Mouse (Mus musculus): ENCODE data around the gene Kcnip1. TPM values are rescaled to one million over a fixed set of nuclear protein-coding genes. Genes with fewer than 3 reads are reported as not detected.
A peak's percentile ranks its signal among the peaks of the same experiment; 100 is the strongest.

The Kcnip1 gene
- polyA plus RNA-seq, 1 experiment from 2014 or later = 0.54 TPM

GRCm38 (mm10) chr11:33732358-33732757 lies 260.6 kb downstream of the Kcnip1 start:
- Histone ChIP-seq H3K27ac (ENCODE audit: poor library complexity, severe bottlenecking) (no peak overlapping the region), H3K9me3 (replicated peaks) (no peaks in the 10 kb centered on the region), H3K36me3 (no peaks in the 10 kb centered on the region), H3K27me3 (replicated peaks) (peaks cover 45% of the 10 kb centered on the region), H3K4me2 (no peak overlapping the region), H3K4me1 (replicated peaks) (no peaks in the 10 kb centered on the region), H3K9ac (no peak overlapping the region), H3K4me3 (no peak overlapping the region)
- whole genome bisulfite sequencing = 78% methylated on average over 8 of the region's 8 CpGs
- ATAC-seq (ENCODE audit: insufficient number of reproducible peaks, low FRiP score) = no peak

- WGBS = 20% methylated on average over 7 of the region's 7 CpGs
- ATAC-seq (ENCODE audit: insufficient number of reproducible peaks, low FRiP score) = no peak
- H3K9me3 ChIP-seq (replicated peaks) = no peaks in the 10 kb centered on the region
- no peak overlapping the region for H3K9ac ChIP-seq
- H3K36me3 ChIP-seq = no peaks in the 10 kb centered on the region
- H3K4me2 ChIP-seq = no peak overlapping the region
- H3K27ac ChIP-seq (ENCODE audit: poor library complexity, severe bottlenecking) = no peak overlapping the region
- H3K27me3 ChIP-seq (replicated peaks) = peaks cover 30% of the 10 kb centered on the region
- no peak overlapping the region for H3K4me3 ChIP-seq
- H3K4me1 ChIP-seq (replicated peaks) = no peaks in the 10 kb centered on the region
Measured at GRCm38 (mm10) chr11:33721297-33721696, 271.7 kb downstream of the Kcnip1 start.

DNA sequence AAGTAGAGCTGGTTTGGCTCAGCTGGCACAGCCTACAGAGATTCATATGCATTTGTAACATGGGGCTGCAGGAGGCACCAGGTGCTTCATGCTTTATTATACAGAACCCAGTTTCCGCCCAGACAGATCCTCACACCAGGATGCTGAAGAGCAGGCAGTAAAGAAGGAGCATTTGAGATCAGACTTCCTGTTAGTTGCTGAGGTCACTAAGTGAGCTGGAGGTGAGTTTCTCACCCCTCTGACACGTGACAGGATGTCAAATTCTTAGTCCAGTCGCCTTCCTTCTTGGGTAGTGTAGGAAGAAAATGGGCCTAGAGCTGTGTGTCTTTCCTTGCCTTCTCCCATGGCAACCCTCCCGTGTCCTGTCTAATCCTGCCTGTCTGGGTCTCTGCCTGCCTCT lies 286.2 kb downstream of the Kcnip1 start:
- WGBS = 25% methylated on average over 4 of the region's 4 CpGs
- H3K27ac ChIP-seq (ENCODE audit: poor library complexity, severe bottlenecking) = no peak overlapping the region

DNA sequence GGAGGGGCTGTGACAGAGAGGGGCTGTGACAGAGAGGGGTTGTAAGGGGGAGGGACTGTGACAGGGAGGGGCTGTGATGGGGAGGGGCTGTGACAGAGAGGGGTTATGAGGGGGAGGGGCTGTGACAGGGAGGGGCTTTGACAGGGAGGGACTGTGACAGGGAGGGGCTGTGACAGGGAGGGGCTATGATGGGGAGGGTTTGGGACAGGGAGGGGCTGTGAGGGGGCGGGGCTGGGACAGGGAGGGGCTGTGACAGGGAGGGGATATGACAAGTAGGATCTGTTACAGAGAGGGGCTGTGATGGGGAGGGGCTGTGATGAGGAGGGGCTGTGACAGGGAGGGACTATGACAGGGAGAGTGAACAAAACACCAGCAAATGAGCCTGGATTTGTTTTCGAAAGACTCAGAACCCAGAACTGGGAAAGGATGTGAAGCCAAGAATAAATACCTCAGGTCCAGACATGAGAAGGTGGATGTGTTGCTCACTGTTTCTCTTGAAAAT lies 290.9 kb downstream of the Kcnip1 start:
- 47% methylated on average over 2 of the region's 2 CpGs for WGBS

More for the DNA sequence above, 286.2 kb downstream of the Kcnip1 start:
- no peaks in the 10 kb centered on the region for H3K9me3 ChIP-seq (replicated peaks)
- no peak overlapping the region for H3K4me2 ChIP-seq
- no peaks in the 10 kb centered on the region for H3K36me3 ChIP-seq
- ATAC-seq (ENCODE audit: insufficient number of reproducible peaks, low FRiP score) = no peak
- no peak overlapping the region for H3K4me3 ChIP-seq
- H3K27me3 ChIP-seq (replicated peaks) = peaks cover 10% of the 10 kb centered on the region; the same call in 1 of the 2 replicates
- H3K9ac ChIP-seq = no peak overlapping the region
- no peaks in the 10 kb centered on the region for H3K4me1 ChIP-seq (replicated peaks)

DNA sequence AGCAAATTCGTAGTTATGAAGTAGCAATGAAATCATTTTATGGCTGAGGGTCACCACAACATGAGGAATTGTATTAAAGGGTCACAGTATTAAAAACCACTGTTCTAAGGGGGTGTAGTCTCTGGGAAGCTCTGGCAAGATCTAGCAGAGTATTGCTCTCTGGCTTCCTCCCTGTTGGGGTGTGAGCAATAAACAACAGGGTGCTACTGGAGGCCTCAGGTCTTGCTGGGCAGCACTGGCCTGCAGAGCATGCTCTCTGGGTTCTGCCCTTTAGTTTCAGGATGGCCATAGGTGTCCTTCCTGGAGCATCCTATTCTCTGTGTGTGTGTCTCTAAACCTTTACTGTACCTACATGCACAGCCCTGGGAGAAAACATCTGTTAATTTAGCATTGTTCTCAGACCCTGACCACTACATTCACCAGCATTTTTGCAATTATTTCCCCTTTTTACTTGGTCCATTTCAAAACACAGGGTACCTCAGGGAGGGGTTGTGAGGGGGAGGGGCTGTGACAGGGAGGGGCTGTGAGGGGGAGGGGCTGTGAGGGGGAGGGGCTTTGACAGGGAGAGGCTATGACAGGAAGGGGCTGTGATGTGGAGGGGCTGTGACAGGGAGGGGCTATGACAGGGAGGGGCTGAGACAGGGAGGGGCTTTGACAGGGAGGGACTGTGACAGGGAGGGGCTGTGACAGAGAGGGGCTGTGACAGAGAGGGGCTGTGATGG lies 291.6 kb downstream of the Kcnip1 start:
- Histone ChIP-seq H3K4me2 (no peak overlapping the region), H3K4me1 (replicated peaks) (no peaks in the 10 kb centered on the region), H3K9ac (no peak overlapping the region), H3K27ac (ENCODE audit: poor library complexity, severe bottlenecking) (no peak overlapping the region), H3K9me3 (replicated peaks) (no peaks in the 10 kb centered on the region), H3K36me3 (no peaks in the 10 kb centered on the region), H3K4me3 (no peak overlapping the region), H3K27me3 (replicated peaks) (peaks cover 6% of the 10 kb centered on the region; the same call in 1 of the 2 replicates)
- WGBS = 69% methylated on average over 1 of the region's 1 CpGs
- ATAC-seq (ENCODE audit: insufficient number of reproducible peaks, low FRiP score) = no peak

More for the DNA sequence above, 290.9 kb downstream of the Kcnip1 start:
- Histone ChIP-seq H3K27me3 (replicated peaks) (peaks cover 9% of the 10 kb centered on the region; the same call in 1 of the 2 replicates), H3K4me2 (no peak overlapping the region), H3K36me3 (no peaks in the 10 kb centered on the region), H3K9ac (no peak overlapping the region), H3K4me3 (no peak overlapping the region), H3K9me3 (replicated peaks) (no peaks in the 10 kb centered on the region), H3K27ac (ENCODE audit: poor library complexity, severe bottlenecking) (no peak overlapping the region), H3K4me1 (replicated peaks) (no peaks in the 10 kb centered on the region)
- ATAC-seq (ENCODE audit: insufficient number of reproducible peaks, low FRiP score) = no peak

DNA sequence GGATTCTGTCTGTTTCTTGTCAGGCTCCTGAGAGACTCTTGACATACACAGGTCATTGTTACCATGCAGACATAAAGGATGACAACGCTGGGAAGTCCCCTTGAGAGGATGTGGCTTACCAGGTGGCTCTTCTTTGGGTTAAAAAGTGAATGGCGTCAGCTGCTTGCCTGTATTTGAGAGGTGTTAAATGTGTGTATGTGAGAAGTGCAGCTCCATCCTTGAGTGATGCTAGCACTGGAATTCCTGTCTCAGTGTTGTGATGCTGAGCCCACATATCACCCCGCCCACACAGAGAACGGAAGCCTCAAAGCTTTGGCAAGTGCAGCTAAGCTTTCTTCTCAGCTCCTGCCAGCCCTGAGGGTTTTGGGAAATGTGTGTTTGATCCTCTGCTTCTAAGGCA lies 292.2 kb downstream of the Kcnip1 start:
- WGBS = 48% methylated on average over 4 of the region's 4 CpGs
- no peak for ATAC-seq (ENCODE audit: insufficient number of reproducible peaks, low FRiP score)
- H3K4me2 ChIP-seq = no peak overlapping the region
- H3K27me3 ChIP-seq (replicated peaks) = peaks cover 6% of the 10 kb centered on the region; the same call in 1 of the 2 replicates
- H3K4me1 ChIP-seq (replicated peaks) = no peaks in the 10 kb centered on the region
- H3K9me3 ChIP-seq (replicated peaks) = no peaks in the 10 kb centered on the region
- H3K4me3 ChIP-seq = no peak overlapping the region
- H3K36me3 ChIP-seq = no peaks in the 10 kb centered on the region
- H3K9ac ChIP-seq = no peak overlapping the region
- no peak overlapping the region for H3K27ac ChIP-seq (ENCODE audit: poor library complexity, severe bottlenecking)

GRCm38 (mm10) chr11:33690181-33690580 lies 302.8 kb downstream of the Kcnip1 start:
- Histone ChIP-seq H3K9ac (no peak overlapping the region), H3K27me3 (replicated peaks) (no peaks in the 10 kb centered on the region), H3K27ac (ENCODE audit: poor library complexity, severe bottlenecking) (no peak overlapping the region), H3K9me3 (replicated peaks) (no peaks in the 10 kb centered on the region), H3K4me3 (no peak overlapping the region), H3K4me1 (replicated peaks) (no peaks in the 10 kb centered on the region), H3K36me3 (no peaks in the 10 kb centered on the region), H3K4me2 (no peak overlapping the region)
- ATAC-seq (ENCODE audit: insufficient number of reproducible peaks, low FRiP score) = no peak
- 73% methylated on average over 3 of the region's 3 CpGs for WGBS

GRCm38 (mm10) chr11:33685904-33686303 lies 307.0 kb downstream of the Kcnip1 start:
- no peak overlapping the region for H3K27ac ChIP-seq (ENCODE audit: poor library complexity, severe bottlenecking)
- no peaks in the 10 kb centered on the region for H3K4me1 ChIP-seq (replicated peaks)
- no peak overlapping the region for H3K4me2 ChIP-seq
- no peak overlapping the region for H3K4me3 ChIP-seq
- no peaks in the 10 kb centered on the region for H3K9me3 ChIP-seq (replicated peaks)
- no peak overlapping the region for H3K9ac ChIP-seq
- ATAC-seq (ENCODE audit: insufficient number of reproducible peaks, low FRiP score) = no peak
- H3K27me3 ChIP-seq (replicated peaks) = peaks cover 5% of the 10 kb centered on the region
- WGBS = 50% methylated on average over 3 of the region's 3 CpGs
- H3K36me3 ChIP-seq = no peaks in the 10 kb centered on the region

DNA sequence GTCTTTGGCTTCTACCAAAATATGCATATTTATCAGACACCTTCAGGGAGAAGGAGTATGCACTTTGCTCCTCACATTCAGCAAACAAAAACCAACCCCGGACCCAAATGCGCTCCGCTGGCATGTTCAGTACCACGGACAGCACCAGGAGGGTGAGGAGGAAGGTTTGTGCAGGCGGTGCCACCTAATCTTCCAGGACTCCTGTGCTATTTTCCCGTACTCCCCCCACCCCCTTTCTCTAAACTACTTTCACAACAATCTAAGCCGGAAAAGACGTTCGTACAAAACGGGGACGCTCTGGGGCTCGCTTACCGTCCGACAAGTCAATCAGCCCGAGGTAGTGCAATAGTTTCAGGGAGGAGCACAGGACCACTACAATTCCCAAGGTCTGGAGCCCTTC lies 312.8 kb downstream of the Kcnip1 start:
- WGBS = 3% methylated on average over 15 of the region's 15 CpGs
- peak overlapping the region; percentile 44 for H3K4me2 ChIP-seq
- H3K4me1 ChIP-seq (replicated peaks) = no peaks in the 10 kb centered on the region
- H3K27ac ChIP-seq (ENCODE audit: poor library complexity, severe bottlenecking) = no peak overlapping the region
- peak overlapping the region; percentile 19; the same call in 1 of the 2 replicates for H3K4me3 ChIP-seq
- H3K9me3 ChIP-seq (replicated peaks) = no peaks in the 10 kb centered on the region
- H3K27me3 ChIP-seq (replicated peaks) = peaks cover 12% of the 10 kb centered on the region
- no peak overlapping the region for H3K9ac ChIP-seq
- ATAC-seq (ENCODE audit: insufficient number of reproducible peaks, low FRiP score) = no peak
- H3K36me3 ChIP-seq = no peaks in the 10 kb centered on the region

DNA sequence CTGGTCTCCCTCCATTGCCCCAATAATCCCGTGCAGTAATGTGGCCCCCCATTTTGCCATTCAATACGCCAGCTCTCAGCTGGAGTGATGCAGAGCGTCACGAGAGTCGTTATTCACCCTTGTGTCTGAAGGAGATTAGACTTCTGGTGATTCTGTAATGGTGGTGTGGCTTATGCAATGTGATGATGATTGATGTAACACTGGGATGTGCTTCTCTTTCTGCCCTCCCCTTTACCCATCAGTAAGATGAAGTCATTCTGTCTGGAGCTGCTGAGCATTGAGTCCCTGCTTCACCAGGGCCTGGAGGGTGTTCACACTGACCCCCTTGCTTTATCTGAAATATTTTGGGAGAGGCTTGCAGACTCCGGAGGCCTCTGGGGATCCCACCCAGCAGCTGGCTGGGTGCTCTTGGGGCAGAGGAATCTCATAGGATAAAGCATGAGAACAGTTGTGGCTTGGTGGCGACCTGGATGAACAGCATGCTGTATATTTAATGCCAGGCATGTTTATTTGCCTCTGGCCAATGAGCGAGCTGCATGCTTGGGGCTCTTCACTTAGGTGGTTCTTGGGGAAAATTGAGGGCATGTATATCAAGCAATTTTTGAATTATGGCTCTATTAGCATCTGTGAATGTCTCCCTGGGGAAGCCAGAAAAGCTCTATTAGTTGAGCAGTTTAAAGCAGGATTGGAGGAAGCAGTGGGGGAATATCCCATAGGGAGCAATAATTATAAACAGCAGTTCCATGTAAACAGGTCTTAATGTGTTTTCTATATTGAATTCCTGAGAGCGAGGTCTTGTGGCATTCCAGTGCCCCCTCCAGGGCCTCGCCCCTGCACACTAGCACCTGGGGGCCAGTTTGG lies 322.6 kb downstream of the Kcnip1 start:
- H3K27me3 ChIP-seq (replicated peaks) = no peaks in the 10 kb centered on the region; the same call in 1 of the 2 replicates
- H3K9ac ChIP-seq = no peak overlapping the region
- H3K9me3 ChIP-seq (replicated peaks) = peaks cover 4% of the 10 kb centered on the region
- H3K4me2 ChIP-seq = no peak overlapping the region
- no peaks in the 10 kb centered on the region for H3K4me1 ChIP-seq (replicated peaks)
- 75% methylated on average over 10 of the region's 10 CpGs for WGBS
- ATAC-seq (ENCODE audit: insufficient number of reproducible peaks, low FRiP score) = no peak
- no peak overlapping the region for H3K27ac ChIP-seq (ENCODE audit: poor library complexity, severe bottlenecking)
- H3K36me3 ChIP-seq = no peaks in the 10 kb centered on the region
- H3K4me3 ChIP-seq = no peak overlapping the region

GRCm38 (mm10) chr11:33668376-33668775 lies 324.6 kb downstream of the Kcnip1 start:
- no peak overlapping the region for H3K4me3 ChIP-seq
- no peak for ATAC-seq (ENCODE audit: insufficient number of reproducible peaks, low FRiP score)
- H3K4me1 ChIP-seq (replicated peaks) = no peaks in the 10 kb centered on the region
- no peak overlapping the region for H3K4me2 ChIP-seq
- H3K27me3 ChIP-seq (replicated peaks) = no peaks in the 10 kb centered on the region
- WGBS = 51% methylated on average over 6 of the region's 6 CpGs
- no peak overlapping the region for H3K9ac ChIP-seq
- H3K27ac ChIP-seq (ENCODE audit: poor library complexity, severe bottlenecking) = no peak overlapping the region
- no peaks in the 10 kb centered on the region for H3K36me3 ChIP-seq
- H3K9me3 ChIP-seq (replicated peaks) = no peaks in the 10 kb centered on the region

Measured in heart, embryonic 12.5 days (tissue).